Mouse (Mus musculus): ENCODE measurements at regions not wholly inside any gene's neighbourhood (a gene's known extent, or its start where the extent isn't known, plus 50 kb on each side); places are given as distances from the start of the nearest gene placed in this dataset.

DNA sequence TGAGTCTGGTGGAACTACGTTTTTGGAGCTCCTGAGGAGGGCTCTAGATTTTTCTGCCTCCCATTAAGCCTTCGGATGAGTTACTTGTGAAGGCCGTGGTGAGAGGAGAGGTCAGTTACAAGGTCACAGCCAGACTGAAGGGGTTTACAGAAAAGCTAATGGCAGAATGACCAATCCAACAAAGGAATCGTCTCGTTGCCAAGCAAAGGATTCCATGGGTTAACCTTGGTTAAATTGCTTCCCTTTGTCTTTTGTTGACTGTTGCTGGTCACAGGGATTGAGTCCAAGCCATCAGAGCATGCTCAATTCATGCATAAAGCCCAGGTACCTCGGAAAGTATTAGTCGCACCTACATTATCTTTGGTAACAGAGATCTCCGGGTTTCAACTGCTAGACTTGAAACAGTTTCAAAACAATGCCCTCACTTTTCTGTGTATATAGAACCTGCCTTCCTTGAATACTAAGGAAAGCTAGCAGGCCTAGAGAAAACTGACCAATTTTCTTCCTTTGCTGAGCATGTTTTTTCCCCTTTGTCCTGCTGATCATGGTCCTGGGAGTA is 100.3 kb downstream of the Etaa1 start:
- ATAC-seq (no peak), DNase-seq (ENCODE audit: low read depth, low spot score) (no peak)
- in situ Hi-C loops (cut with MboI; ENCODE audit: low pct_unique_long_range_greater_than_20kb) = no loop called here
- ChIA-PET POLR2A (no interaction called here), CTCF (interaction anchor here (0.6 to 0.7 kb wide), 2 partner anchors 102 to 390 kb away, joined by 4 read pairs; no protein-coding TSS in a partner anchor)
- no peak for TF ChIP-seq CTCF (IDR thresholded peaks at IDR 0.05)
- H3K27me3 ChIP-seq = no peaks in the 10 kb centered on the region

DNA sequence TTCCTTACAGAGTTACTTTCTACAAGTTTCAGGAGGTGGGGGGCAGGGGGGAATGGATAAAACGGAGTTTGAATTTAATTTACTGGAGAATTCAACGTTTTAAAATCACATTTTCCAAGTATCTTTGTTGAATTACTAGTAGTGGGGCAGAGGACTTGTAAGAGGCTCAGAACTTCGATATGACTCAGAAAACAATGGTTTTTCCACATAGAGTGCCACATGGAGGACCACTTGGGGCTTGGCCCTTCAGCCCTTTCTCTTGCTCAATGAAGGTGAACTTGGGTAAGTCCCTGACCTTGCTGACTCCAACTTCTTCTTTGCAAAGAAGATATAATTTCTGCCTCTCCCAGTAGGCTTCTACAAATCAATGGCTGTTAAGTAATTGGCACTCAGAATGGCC is 99.8 kb downstream of the Etaa1 start:
- in situ Hi-C loops (cut with MboI; ENCODE audit: low pct_unique_long_range_greater_than_20kb) = no loop called here
- ChIA-PET POLR2A (no interaction called here), CTCF (no interaction called here)
- no peaks in the 10 kb centered on the region for H3K27me3 ChIP-seq
- ATAC-seq (no peak), DNase-seq (ENCODE audit: low read depth, low spot score) (no peak)
- no peak for TF ChIP-seq CTCF (IDR thresholded peaks at IDR 0.05)

DNA sequence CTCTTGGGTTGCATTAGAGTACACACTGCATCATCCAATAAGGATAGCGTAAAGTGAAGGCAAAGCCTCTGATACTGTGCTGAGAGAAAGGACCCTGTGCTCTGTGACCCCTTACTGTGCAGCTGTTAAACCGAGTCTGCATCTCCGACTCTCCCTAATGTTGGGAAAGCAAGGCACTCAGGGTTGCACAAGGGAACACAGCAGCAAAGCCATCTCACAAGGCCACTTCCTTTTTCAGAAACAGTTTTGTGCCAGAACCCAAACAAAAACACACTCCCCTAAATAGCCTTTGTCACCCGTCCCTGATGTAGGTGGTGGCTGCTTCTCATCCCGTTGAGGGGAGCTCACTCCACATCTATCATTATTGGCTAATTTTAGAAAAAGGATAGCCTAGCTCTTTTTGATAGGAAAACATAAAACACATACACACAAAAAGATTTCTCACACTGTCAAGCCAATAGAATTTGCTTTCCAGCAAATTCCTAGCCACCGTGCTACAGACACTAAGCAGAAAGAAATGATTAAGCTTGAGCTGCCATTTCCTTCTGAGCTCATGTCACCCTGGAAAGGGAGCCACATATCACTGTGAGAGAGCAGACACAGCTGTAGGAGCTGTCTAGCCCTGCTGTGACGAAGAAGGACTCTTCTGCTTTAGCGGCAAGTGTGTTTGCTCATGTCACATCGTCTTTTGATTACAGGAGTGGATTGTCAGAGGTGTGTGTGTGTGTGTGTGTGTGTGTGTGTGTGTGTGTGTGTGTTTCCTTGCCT is 94.1 kb downstream of the Etaa1 start:
- TF ChIP-seq CTCF (IDR thresholded peaks at IDR 0.05) = no peak

GRCm38 (mm10) chr11:17864833-17865397 is 88.8 kb downstream of the Etaa1 start:
- TF ChIP-seq CTCF (IDR thresholded peaks at IDR 0.05) = no peak
- DNase-seq (ENCODE audit: low read depth, low spot score) = no peak
- no peak for ATAC-seq
- CTCF ChIA-PET = no interaction called here
- POLR2A ChIA-PET = no interaction called here
- in situ Hi-C loops (cut with MboI; ENCODE audit: low pct_unique_long_range_greater_than_20kb) = no loop called here
- peaks cover 4% of the 10 kb centered on the region for H3K27me3 ChIP-seq

More for the DNA sequence above, 94.1 kb downstream of the Etaa1 start:
- ChIA-PET POLR2A (no interaction called here), CTCF (interaction anchor here (2.2 kb wide), 1 partner anchor 15 kb away, joined by 6 read pairs; no protein-coding TSS in a partner anchor)
- H3K27me3 ChIP-seq = peaks cover 4% of the 10 kb centered on the region
- ATAC-seq (no peak), DNase-seq (ENCODE audit: low read depth, low spot score) (no peak)
- in situ Hi-C loops (cut with MboI; ENCODE audit: low pct_unique_long_range_greater_than_20kb) = no loop called here

DNA sequence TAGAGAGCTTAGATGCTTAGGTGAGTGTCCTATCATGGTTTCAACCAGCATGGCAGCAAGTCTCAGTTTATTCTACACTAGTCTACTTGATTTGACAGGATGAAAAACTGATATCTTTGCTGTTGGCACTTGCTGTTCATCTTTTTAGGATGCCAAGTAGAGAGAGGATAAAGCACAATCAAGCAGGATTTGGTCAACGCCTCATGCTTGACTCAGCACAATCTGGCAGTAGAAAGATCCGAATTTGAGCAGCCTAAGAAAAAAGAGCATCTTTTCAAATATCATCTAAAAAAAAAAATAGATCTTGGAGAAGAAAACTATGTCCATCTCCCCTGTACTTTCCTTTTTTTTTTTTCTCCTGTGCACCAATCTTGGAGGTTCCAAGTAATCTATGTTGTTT is 83.0 kb downstream of the Etaa1 start:
- ChIA-PET CTCF (no interaction called here), POLR2A (no interaction called here)
- no peak for ATAC-seq
- in situ Hi-C loops (cut with MboI; ENCODE audit: low pct_unique_long_range_greater_than_20kb) = no loop called here
- peaks cover 6% of the 10 kb centered on the region for H3K27me3 ChIP-seq
- DNase-seq (ENCODE audit: low read depth, low spot score) = no peak
- TF ChIP-seq CTCF (IDR thresholded peaks at IDR 0.05) = no peak

DNA sequence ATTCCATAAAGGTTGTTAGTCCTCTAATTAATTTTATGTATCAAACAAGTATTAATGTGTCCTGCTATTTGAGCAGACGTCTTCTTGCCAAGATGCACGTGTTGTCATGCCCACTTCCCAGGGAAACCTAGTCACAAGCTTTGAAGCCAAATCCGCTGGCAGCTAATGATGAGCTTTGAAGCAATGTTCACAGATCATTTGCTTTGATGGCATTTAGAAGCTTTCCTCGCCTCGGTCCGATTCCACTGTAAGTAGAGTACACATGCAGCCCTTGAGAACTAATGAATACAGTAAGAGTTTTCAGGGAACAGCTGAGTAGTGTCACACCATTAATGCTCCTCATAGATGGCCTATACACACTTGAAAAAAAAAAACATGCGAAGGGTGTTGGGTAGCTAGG is 81.8 kb downstream of the Etaa1 start:
- POLR2A ChIA-PET = no interaction called here
- peaks cover 6% of the 10 kb centered on the region for H3K27me3 ChIP-seq
- no peak for TF ChIP-seq CTCF (IDR thresholded peaks at IDR 0.05)
- CTCF ChIA-PET = interaction anchor here (0.7 kb wide), 1 partner anchor 25 kb away, joined by 3 read pairs; no protein-coding TSS in a partner anchor
- ATAC-seq = no peak
- DNase-seq (ENCODE audit: low read depth, low spot score) = no peak
- in situ Hi-C loops (cut with MboI; ENCODE audit: low pct_unique_long_range_greater_than_20kb) = no loop called here

DNA sequence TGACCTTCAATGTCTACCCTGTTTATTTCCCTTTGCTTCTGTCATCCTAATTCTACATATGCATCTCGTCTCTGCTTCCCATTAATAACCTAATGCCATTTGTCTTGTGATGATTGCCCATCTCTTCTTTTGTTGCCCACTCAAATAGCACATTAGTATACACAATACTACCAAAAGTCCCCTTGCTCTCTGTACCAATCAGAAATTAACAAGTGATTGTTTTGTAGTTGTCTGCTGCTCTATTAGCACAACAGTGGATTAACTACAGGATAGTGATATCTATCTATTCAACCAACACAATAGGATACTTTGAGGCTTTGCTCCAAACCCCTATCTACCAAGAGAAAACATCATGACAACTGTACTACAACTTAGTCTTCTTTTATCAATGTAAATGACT is 70.4 kb downstream of the Etaa1 start:
- ATAC-seq (no peak), DNase-seq (ENCODE audit: low read depth, low spot score) (no peak)
- in situ Hi-C loops (cut with MboI; ENCODE audit: low pct_unique_long_range_greater_than_20kb) = no loop called here
- H3K27me3 ChIP-seq = no peaks in the 10 kb centered on the region
- no peak for TF ChIP-seq CTCF (IDR thresholded peaks at IDR 0.05)
- ChIA-PET CTCF (no interaction called here), POLR2A (no interaction called here)

Measured in Patski (cell line).